Mouse (Mus musculus) retina, embryonic 14.5 days (tissue): ENCODE measurements around the gene Dhx36.

Experiments
- DNase-seq: peaks from one replicate; pipeline ENCODE4 v3.0.0-alpha.2; 2015; ENCODE audit warnings: low spot score

The Dhx36 gene

DNA sequence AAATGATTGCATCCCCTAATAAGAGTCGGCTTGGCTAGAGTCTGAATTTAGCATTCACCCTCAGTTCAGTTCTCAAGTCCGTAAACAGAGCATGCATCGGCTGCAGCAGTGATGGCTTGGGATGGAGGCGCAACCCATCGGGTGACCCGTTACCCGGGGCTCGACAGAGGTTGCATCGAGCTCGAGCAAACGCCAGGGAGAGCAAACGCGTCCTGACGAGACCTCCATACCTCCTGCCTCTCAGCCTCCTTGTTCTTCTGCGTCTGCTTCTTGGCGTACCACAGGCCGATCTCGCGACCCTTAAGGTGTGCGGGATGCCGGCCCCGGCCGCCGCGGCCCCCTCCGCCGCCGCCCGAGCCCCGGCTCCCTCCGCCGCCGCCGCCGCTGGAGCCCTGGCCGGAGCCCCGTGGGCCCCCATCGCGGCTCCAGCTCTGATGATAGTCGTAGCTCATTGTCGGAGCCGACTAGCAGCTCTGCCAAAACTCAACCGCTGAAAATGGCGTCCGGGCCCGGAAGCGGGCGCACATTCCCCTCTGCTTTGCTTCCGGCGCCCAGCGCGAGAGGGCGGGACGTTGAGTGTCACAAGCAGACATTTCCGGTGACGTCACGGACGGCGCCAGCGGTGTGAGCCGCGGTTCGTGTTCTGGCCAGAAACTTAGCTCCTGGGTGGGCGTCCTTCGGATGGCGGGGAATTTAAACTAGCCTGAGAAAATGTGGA, at the start of gene Dhx36:
Gene Dhx36 (minus strand): TSS at position 517 of the 718 bp plus-strand sequence.
- DNase-seq = peak; percentile 98

DNA sequence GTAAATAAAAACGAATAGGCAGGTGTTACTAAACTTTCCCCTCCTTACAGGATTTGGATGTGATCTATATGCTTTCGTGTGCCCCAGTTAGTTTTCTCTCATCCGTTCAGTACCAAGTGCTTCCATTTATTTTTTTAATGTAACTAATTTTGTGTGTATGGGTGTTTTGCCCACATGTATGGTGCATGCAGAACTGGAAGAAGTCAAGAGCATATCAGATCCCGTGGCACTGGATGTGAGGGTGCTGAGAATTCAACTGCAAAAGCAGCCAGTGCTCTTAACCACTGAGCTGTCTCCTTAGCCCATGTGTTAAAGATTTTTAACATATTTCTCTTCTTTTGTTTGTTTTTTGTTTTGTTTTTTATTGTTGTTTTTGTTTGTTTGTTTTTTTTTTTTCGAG, 20.8 kb upstream of the Dhx36 start:
- no peak for DNase-seq

DNA sequence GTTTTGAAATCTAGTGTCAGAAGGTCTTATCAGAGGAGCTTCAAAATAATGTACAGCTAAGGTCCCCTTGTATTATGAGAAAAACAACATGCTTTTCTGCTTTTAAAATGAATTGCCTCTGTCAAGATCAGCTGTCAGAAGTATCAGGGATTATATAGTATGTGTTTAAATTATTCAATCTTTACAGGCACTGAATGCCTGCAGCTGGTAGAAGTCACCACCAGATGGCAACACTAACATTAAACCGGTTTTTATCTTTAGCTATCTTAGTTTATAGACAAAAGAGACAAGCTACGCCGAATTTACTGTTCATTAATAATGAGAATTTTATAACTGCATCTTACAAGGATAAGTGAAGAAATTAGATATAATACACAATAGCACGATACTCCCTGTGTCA, 20.4 kb upstream of the Dhx36 start:
- DNase-seq = peak; percentile 67

DNA sequence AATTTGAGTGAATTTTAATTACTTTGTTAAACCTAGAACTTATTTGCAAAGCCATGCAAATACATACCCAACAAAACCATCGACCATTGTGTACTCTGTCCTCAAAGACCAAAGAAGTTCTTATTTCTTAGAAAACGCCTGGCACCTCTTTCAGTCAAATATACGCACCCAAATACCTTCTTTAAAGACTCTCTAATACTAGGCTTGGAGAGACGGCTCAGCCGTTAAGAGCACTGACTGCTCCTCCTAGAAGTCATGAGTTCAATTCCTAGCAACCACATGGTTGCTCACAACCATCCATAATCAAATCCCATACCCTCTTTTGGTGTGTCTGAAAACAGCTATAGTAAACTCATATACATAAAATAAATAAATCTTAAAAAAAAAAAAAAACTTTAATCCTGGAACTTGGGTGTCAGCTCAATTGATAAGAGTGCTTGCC, 423 bp upstream of the Dhx36 start:
- DNase-seq = no peak

DNA sequence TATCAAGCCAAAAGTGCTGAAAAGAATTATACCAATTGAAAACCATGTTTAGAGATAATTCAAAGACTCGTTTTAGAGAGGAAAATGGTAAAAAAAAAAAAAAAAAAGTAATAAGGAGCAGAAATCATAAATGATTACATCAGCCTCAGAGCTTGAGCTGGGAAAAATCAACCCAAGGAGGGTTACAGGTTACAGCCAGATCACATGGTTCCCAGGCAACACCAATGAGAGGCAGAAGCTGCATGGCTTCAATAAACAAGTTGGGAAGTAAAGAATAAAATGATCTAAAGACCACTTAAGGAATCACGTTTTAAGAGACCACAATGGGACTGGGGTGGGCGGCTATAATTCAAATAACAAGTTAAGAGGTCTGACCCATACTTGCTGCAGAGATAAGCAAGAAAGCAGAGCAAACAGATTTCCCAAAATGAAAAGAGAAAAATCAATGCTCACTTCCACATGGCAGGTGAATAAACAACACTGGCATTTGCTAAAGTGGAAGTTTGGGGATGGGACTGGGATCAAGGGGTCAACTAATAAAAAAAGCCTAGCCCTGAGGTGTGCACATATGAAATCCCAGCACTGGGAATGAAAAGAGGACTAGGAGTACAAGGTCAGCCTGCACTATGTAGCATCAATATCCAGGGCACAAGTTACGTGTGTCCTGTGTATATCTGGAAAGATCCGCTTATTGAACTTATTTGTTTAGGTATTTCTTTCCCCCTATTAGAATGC, 1.5 kb downstream of the Dhx36 start:
- DNase-seq = no peak

DNA sequence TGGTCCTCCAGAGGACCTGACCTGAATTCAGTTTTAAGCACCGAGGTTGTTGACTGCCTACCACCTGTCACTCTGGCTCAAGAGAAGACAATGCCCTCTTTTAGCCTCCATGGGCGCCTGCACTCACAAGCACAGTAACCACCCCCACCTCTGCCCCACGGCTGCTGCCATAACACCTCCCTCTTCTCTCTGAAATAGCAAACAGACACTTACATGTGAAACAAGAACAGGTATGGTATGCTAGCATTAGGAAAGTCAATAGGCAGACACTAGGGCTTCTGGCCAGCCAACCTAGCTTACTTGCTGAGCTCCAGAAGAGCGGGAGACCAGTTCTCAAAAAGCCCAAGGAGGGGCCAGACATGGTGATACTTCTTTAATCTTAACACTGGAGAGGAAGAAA, 7.5 kb downstream of the Dhx36 start:
- DNase-seq = no peak

DNA sequence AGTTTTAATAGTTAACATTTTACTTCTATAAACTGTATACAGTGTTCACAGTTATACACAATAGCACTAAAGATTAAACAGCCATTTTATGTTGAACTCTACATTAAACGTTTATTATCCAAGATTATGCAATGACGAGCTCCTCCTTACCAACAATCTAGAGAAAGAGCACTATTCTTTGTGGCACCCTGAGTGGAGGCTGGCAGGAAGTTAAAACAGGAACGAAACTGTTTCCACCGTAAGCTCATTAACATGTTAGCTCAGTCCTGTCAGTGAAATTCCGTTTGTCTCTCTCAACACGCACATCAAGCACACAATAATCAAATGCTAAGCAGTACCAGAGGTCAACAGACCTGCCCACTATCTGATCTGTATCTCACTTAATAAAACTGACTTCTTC, 14.2 kb downstream of the Dhx36 start:
- no peak for DNase-seq

DNA sequence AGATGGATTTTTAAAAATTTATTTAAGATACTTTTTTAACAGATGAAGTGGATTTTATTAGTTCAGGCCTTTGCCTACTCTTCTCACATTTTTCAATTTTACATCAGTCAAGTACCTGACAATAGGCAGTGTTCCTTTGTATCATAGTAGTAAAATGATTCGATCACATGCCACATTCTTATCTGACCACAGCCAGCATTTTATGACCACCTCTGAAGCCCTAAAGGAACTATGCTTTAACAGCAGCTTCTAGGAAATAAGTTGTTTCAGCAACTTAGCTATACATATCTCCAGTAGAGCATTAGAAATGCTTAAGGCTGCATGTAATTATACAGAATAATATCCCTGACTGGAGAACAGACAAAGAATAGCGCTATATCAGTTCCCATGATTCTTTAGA, 22.5 kb downstream of the Dhx36 start:
- DNase-seq = no peak

DNA sequence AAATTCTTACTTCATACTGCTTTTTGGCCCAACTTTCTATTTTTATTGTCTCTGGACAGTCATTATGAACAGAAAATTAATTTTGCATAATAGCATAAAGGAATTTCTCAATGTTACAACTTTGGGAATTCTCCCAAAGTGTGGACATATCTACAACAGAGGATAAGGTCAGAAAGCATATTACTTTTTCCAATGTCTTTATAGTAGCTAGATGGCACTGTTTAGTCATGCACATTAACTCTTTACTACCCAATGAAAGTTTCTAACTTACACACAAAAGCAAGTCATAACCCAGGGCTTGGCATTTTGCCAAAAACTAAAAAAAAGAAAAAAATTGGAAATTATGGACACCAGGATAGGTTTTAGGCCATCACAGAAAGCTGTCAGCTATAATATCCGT, 36.6 kb downstream of the Dhx36 start:
- no peak for DNase-seq

DNA sequence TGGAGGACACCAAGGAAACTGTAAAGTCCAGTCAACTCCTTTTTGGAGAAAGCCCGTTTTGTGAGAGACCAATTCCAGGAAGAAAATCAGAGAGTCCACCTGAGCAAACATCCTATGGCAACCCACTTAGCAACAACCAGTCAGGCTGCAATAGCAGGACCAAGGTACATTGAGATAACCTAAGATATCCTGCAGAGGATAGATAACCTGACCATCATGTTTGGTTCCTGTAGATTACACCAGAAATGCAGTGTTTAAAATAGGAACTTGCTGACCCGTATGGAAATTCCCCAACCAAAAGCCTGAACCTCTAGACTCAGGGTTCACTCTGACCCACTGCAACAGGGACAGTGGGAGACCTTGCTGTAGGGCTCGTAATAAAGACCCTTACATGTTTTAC, 42.5 kb downstream of the Dhx36 start:
- DNase-seq = no peak

DNA sequence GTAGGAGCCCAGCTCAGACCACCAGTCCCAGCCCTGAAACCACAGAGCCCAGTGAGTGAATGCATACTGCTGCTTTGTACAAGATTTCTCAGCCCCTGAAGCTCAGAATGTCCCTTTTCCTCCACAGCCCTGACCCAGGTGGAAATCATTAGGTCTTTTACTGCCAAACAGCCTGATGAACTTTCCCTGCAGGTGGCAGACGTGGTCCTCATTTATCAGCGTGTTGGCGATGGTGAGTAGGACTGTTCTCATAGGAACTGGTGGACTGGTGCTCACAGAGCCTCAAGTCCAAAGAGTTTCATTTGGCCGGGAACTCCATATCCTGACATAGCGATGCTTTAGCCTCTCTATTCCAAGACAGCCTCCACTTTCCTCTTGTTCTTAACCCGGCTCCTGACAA, 47.3 kb downstream of the Dhx36 start:
- DNase-seq = no peak

DNA sequence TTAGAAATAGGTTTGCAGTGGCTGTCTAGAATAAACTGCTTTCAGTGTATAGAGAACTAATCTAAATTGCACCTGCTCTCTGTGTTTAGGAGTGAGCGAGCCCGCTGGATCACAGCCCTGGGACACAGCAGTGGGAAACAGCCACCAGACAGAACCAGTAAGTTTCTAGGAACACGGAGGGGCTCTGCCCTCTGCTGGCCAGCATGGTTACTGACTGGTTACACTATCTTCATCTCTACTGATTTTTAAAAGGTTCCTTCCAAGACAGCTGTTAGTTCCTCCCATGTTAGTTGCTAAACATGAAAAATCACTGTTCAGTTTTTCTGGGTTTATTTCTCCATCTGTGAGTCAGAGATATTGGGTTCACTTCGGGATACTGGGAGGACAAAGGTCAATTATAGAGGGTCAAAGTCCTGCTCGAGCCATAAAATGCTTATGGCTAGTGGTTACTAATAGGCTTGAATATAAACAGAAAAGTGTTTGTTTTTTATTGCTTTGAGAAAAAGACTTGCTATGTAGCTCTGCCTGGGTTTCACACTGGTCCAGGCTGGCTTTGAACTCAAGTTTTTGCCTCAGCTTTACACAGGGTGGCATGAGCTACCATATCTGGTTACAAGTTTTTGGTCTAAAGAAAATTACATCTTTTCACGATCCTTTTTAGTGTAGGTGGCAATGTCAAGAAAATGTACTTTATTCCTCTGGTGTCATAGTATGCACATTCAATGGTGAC, 48.4 kb downstream of the Dhx36 start:
- peak; percentile 81 for DNase-seq

DNA sequence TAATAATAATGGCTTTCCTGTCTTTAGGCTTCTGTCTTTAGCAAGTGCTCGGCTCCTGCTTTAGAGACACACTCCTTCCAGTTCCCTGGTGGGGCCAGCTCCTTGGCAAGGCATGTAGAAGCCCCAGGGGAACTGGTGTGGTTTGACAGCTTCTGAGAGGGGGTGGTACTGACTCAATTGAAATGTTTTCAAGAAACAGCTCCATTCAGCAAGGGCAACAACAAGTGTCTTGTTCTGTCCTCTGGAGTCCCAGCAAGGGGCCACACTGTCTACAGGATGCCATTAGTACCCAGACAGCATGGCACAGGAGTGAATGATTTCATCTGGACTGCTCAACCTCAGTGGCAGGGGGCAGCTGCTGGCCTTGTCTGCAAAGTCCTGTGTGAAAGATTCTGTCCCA, 51.0 kb downstream of the Dhx36 start:
- no peak for DNase-seq

DNA sequence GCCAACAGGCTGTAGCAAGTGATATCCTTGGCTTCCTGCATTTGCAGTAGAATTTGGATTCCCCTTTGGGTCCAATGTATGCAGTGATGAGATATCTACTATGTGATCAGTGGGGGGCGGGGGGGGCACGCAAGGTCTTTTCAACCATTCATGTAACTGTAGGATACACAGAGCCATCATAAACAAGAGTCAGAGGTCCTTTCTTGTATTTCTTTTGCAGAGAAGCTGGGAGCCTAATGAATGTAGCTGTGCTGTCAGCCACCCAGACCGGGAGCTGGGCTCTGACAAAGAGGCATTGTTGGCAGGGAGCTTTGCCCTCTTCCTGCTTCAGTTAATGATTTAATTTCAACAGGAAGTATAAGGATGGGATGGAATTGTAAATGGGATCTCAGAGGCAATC, 52.7 kb downstream of the Dhx36 start:
- peak; percentile 64 for DNase-seq

DNA sequence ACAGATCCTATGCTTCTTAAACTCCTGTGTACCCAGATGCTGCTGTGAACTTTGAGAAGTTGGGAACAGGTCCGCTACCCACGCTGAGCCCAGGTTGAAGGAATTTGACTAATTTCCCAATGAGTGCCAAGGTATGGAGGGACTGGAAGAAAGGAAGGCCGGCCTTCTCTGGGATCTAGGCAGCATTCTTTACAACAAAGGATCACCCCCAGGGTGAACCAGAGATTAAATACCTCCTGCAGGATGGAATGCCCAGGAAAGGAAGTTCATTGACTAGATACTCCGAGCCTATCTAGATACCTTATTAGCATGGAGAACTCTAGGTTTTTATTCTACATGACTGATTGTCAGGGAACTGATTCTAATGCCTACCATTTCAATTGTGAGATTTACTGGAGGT, 53.8 kb downstream of the Dhx36 start:
- no peak for DNase-seq

DNA sequence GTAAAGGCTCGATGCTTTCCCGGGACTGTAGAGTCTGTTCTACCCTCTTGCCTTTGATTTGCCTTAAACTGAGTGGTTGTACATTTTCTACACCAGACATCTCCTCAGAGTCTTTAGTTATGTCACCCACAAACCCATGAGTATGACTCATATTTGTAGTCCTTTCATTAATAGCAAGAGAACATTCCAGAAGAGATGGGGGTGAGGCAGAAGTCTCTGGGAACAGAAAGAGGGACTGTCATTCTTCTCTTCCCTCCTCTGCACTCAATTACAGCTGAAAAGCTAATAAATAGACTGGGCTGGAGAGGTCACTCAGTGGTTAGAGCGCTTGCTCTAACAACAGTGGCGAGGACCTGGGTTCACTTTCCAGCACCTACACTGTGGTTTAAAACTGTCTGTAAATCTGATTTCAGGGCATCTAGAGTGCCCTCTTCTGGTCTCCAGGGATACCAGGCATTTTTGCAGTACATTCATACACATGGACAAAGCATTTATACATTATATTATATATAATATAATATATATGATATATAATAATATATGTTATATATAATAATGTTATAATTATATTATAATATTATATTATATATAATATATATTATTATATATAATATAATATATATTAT, 56.8 kb downstream of the Dhx36 start:
- no peak for DNase-seq

DNA sequence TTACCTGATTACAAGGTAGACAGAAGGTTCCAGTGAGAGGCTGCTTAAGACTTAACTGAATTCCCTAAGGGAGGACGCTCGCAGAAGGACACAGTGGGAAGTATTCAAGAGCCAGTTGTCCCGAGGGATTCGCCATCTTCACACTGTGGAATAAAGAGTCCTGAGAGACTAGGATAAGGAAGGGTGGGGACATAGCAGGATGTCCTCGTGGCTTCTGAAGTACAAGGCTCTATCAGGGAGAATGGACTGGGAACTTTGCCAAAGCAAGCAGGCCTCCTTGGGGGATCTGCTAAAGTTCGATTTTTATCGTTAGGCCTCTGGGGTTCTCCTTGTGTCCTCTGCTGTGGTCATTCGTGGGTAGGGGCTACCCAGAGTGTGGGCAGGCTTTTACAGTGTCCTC, 59.7 kb downstream of the Dhx36 start:
- DNase-seq = no peak

DNA sequence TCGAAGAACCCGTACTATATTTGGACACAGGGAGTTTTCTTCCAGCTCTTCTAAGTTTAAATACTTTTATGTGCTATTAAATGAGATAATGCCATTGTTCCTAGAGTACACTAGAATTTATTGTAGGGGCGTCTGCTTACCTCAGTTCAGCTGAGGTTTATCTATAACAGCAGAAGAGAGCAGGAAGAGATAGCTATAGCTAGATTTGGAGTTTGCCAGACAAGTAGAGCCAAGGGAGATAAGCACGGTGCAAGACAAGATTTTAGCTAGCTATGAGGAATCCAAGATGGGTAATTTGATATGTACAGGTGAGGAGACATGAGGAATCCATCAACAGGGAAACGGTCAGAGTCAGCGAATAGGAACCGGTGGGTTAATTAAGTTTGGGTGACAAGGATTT, 60.5 kb downstream of the Dhx36 start:
- DNase-seq = no peak

DNA sequence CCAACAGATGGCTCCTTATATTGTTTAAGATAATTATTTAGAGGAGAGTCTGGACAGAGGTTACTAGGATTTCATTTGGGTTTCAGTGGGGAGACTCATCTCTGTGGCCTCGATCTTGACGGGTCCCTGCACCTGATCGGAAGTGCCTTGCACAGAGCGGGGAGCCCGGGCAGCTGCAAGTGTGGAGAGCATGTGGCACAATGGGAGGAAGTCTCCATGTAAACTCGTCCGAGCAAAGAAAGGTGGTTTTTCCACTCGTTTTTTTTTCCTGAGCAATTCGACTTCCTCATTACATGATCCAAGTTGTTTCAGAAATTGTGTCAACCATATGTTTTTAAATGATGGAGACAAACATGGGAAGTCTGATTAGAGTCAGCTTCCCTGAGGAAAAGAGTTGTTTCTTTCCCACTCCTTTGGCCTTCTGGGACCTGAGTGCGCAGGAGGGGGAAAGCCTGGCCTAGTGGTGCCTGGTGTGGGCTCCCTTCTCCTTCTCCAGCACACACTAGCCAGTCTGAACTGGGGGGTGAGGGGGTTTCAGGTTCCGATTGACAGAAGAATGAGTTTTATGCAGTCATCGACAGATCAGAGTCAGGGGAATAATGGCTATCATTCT, 63.1 kb downstream of the Dhx36 start:
- no peak for DNase-seq

DNA sequence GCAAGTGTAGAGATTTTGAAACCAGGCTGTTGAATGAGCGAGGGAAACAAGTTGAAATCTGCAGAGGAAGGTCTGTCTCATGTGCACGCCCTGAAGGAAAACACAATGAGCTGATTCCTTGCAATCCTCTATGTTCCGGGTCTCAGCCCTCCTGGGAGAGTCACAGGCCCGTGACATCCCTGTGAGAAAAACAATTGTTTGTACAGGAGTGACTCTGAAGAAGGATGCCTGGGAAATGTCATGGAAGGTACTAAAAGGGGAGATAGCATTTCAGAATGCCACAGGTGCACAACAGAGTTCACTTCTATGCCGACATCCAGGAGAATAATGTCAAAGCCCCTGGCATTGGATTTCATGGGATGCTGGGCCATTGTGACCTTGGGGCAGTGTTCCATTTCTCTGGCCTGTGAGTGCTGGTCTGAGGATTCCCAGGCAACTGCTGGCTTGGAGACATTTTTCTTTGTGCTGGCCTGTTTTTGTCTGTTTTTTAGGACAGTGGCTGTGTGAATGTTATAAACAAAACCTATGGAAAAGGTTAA, 66.3 kb downstream of the Dhx36 start:
- no peak for DNase-seq

DNA sequence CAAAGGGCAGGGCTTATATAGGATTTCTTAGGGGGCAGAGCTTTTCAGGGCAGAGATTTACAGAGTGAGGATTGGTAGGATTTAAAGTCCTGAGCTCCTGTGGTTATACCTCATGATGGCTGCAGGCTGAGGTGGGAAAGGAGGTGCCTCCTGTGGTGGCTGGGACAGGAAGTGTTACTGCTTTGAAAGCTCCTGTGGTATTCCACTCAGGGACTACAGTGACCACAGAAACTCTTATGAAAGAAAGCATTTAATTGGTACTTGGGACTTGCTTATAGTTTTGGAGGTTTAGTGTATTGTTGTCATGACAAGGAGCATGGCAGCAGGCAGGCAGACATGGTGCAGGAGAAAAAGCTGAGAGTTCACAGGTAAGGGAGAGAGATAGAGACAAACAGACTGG, 70.9 kb downstream of the Dhx36 start:
- no peak for DNase-seq

DNA sequence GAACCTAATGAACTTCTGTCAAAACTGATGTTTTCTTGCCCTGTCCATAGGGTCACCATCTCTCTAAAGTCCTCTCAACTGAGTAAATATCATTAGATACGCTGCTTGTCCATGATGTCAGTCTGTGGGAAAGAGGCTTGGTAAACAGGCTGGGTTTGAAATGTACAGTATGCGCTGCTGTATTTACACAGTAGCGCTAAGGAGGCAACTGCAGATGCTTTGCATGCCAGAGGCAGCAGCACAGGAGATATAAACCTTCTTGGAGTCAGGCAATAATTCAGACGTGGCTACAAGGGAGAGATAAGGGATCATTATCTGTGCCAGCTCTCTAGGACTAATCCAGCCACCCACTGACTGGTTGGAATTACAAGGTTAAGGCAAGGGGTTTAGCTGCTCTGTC, 73.1 kb downstream of the Dhx36 start:
- DNase-seq = no peak
